Mouse (Mus musculus): ENCODE results near the gene Scamp1. TPM values are rescaled to one million over a fixed set of nuclear protein-coding genes. Genes with fewer than 3 reads are reported as not detected.

Gene Scamp1
- polyA plus RNA-seq, 1 experiment from 2014 or later, result 9.3 TPM

- Histone ChIP-seq H3K36me3 (ENCODE audit: control insufficient read depth, insufficient read depth) (no peaks in the 10 kb centered on the region), H3K4me1 (ENCODE audit: control insufficient read depth, low read depth, low read length) (no peaks in the 10 kb centered on the region), H3K27me3 (ENCODE audit: control insufficient read depth, insufficient read depth, low read depth, low read length) (no peaks in the 10 kb centered on the region), H3K9me3 (replicated peaks; ENCODE audit: control insufficient read depth, low read length) (no peaks in the 10 kb centered on the region), H3K4me2 (ENCODE audit: low read depth, low read length) (no peak overlapping the region), H3K9ac (ENCODE audit: low read depth, low read length) (no peak overlapping the region), H3K27ac (ENCODE audit: low read length) (no peak overlapping the region), H3K4me3 (ENCODE audit: low read depth, low read length) (no peak overlapping the region)
- WGBS (ENCODE audit: insufficient replicate concordance), result 87% methylated on average over 38 of the region's 38 CpGs
- ATAC-seq (ENCODE audit: low read depth), result no peak
These were observed 60.6 kb downstream of the Scamp1 start for GRCm38 (mm10) chr13:94224717-94225705.

GRCm38 (mm10) chr13:94223609-94224008, 62.0 kb downstream of the Scamp1 start:
- no peak for ATAC-seq (ENCODE audit: low read depth)
- H3K9ac ChIP-seq (ENCODE audit: low read depth, low read length), result no peak overlapping the region
- H3K27me3 ChIP-seq (ENCODE audit: control insufficient read depth, insufficient read depth, low read depth, low read length), result no peaks in the 10 kb centered on the region
- no peaks in the 10 kb centered on the region for H3K36me3 ChIP-seq (ENCODE audit: control insufficient read depth, insufficient read depth)
- no peak overlapping the region for H3K4me2 ChIP-seq (ENCODE audit: low read depth, low read length)
- WGBS (ENCODE audit: insufficient replicate concordance), result 77% methylated on average over 14 of the region's 14 CpGs
- no peak overlapping the region for H3K27ac ChIP-seq (ENCODE audit: low read length)
- no peaks in the 10 kb centered on the region for H3K9me3 ChIP-seq (replicated peaks; ENCODE audit: control insufficient read depth, low read length)
- H3K4me1 ChIP-seq (ENCODE audit: control insufficient read depth, low read depth, low read length), result no peaks in the 10 kb centered on the region
- H3K4me3 ChIP-seq (ENCODE audit: low read depth, low read length), result no peak overlapping the region

- no peaks in the 10 kb centered on the region for H3K4me1 ChIP-seq (ENCODE audit: control insufficient read depth, low read depth, low read length)
- 65% methylated on average over 2 of the region's 2 CpGs for WGBS (ENCODE audit: insufficient replicate concordance)
- no peak overlapping the region for H3K9ac ChIP-seq (ENCODE audit: low read depth, low read length)
- H3K27ac ChIP-seq (ENCODE audit: low read length), result no peak overlapping the region
- H3K4me2 ChIP-seq (ENCODE audit: low read depth, low read length), result no peak overlapping the region
- no peaks in the 10 kb centered on the region for H3K9me3 ChIP-seq (replicated peaks; ENCODE audit: control insufficient read depth, low read length)
- no peak overlapping the region for H3K4me3 ChIP-seq (ENCODE audit: low read depth, low read length)
- H3K27me3 ChIP-seq (ENCODE audit: control insufficient read depth, insufficient read depth, low read depth, low read length), result no peaks in the 10 kb centered on the region
- H3K36me3 ChIP-seq (ENCODE audit: control insufficient read depth, insufficient read depth), result peaks cover 2% of the 10 kb centered on the region
- no peak for ATAC-seq (ENCODE audit: low read depth)
These were observed 72.9 kb downstream of the Scamp1 start for GRCm38 (mm10) chr13:94212716-94213115.

GRCm38 (mm10) chr13:94212179-94212578, 73.5 kb downstream of the Scamp1 start:
- Histone ChIP-seq H3K4me1 (ENCODE audit: control insufficient read depth, low read depth, low read length) (no peaks in the 10 kb centered on the region), H3K27me3 (ENCODE audit: control insufficient read depth, insufficient read depth, low read depth, low read length) (no peaks in the 10 kb centered on the region), H3K9me3 (replicated peaks; ENCODE audit: control insufficient read depth, low read length) (no peaks in the 10 kb centered on the region), H3K4me2 (ENCODE audit: low read depth, low read length) (no peak overlapping the region), H3K36me3 (ENCODE audit: control insufficient read depth, insufficient read depth) (peaks cover 2% of the 10 kb centered on the region), H3K27ac (ENCODE audit: low read length) (no peak overlapping the region), H3K9ac (ENCODE audit: low read depth, low read length) (no peak overlapping the region), H3K4me3 (ENCODE audit: low read depth, low read length) (no peak overlapping the region)
- no peak for ATAC-seq (ENCODE audit: low read depth)
- 74% methylated on average over 2 of the region's 2 CpGs for WGBS (ENCODE audit: insufficient replicate concordance)

GRCm38 (mm10) chr13:94211236-94212119, 74.2 kb downstream of the Scamp1 start:
- ATAC-seq (ENCODE audit: low read depth), result no peak
- no peak overlapping the region for H3K4me2 ChIP-seq (ENCODE audit: low read depth, low read length)
- H3K4me1 ChIP-seq (ENCODE audit: control insufficient read depth, low read depth, low read length), result no peaks in the 10 kb centered on the region
- H3K9ac ChIP-seq (ENCODE audit: low read depth, low read length), result no peak overlapping the region
- peaks cover 2% of the 10 kb centered on the region for H3K36me3 ChIP-seq (ENCODE audit: control insufficient read depth, insufficient read depth)
- 73% methylated on average over 6 of the region's 6 CpGs for WGBS (ENCODE audit: insufficient replicate concordance)
- no peaks in the 10 kb centered on the region for H3K27me3 ChIP-seq (ENCODE audit: control insufficient read depth, insufficient read depth, low read depth, low read length)
- no peak overlapping the region for H3K4me3 ChIP-seq (ENCODE audit: low read depth, low read length)
- no peaks in the 10 kb centered on the region for H3K9me3 ChIP-seq (replicated peaks; ENCODE audit: control insufficient read depth, low read length)
- H3K27ac ChIP-seq (ENCODE audit: low read length), result no peak overlapping the region

- Histone ChIP-seq H3K36me3 (ENCODE audit: control insufficient read depth, insufficient read depth) (peaks cover 2% of the 10 kb centered on the region), H3K4me3 (ENCODE audit: low read depth, low read length) (no peak overlapping the region), H3K27ac (ENCODE audit: low read length) (no peak overlapping the region), H3K4me2 (ENCODE audit: low read depth, low read length) (no peak overlapping the region), H3K9ac (ENCODE audit: low read depth, low read length) (no peak overlapping the region), H3K4me1 (ENCODE audit: control insufficient read depth, low read depth, low read length) (no peaks in the 10 kb centered on the region), H3K27me3 (ENCODE audit: control insufficient read depth, insufficient read depth, low read depth, low read length) (no peaks in the 10 kb centered on the region), H3K9me3 (replicated peaks; ENCODE audit: control insufficient read depth, low read length) (no peaks in the 10 kb centered on the region)
- no peak for ATAC-seq (ENCODE audit: low read depth)
These were observed 76.8 kb downstream of the Scamp1 start for GRCm38 (mm10) chr13:94208892-94209291.

GRCm38 (mm10) chr13:94207973-94208372, 77.7 kb downstream of the Scamp1 start:
- no peak overlapping the region for H3K9ac ChIP-seq (ENCODE audit: low read depth, low read length)
- no peaks in the 10 kb centered on the region for H3K9me3 ChIP-seq (replicated peaks; ENCODE audit: control insufficient read depth, low read length)
- no peaks in the 10 kb centered on the region for H3K4me1 ChIP-seq (ENCODE audit: control insufficient read depth, low read depth, low read length)
- no peak overlapping the region for H3K4me3 ChIP-seq (ENCODE audit: low read depth, low read length)
- H3K27ac ChIP-seq (ENCODE audit: low read length), result no peak overlapping the region
- H3K4me2 ChIP-seq (ENCODE audit: low read depth, low read length), result no peak overlapping the region
- H3K36me3 ChIP-seq (ENCODE audit: control insufficient read depth, insufficient read depth), result peaks cover 2% of the 10 kb centered on the region
- ATAC-seq (ENCODE audit: low read depth), result no peak
- 82% methylated on average over 16 of the region's 16 CpGs for WGBS (ENCODE audit: insufficient replicate concordance)
- H3K27me3 ChIP-seq (ENCODE audit: control insufficient read depth, insufficient read depth, low read depth, low read length), result no peaks in the 10 kb centered on the region

- Histone ChIP-seq H3K9ac (ENCODE audit: low read depth, low read length) (no peak overlapping the region), H3K27ac (ENCODE audit: low read length) (no peak overlapping the region), H3K4me2 (ENCODE audit: low read depth, low read length) (no peak overlapping the region), H3K27me3 (ENCODE audit: control insufficient read depth, insufficient read depth, low read depth, low read length) (no peaks in the 10 kb centered on the region), H3K36me3 (ENCODE audit: control insufficient read depth, insufficient read depth) (peaks cover 2% of the 10 kb centered on the region), H3K9me3 (replicated peaks; ENCODE audit: control insufficient read depth, low read length) (no peaks in the 10 kb centered on the region), H3K4me3 (ENCODE audit: low read depth, low read length) (no peak overlapping the region), H3K4me1 (ENCODE audit: control insufficient read depth, low read depth, low read length) (no peaks in the 10 kb centered on the region)
- ATAC-seq (ENCODE audit: low read depth), result no peak
- 9% methylated on average over 6 of the region's 6 CpGs for WGBS (ENCODE audit: insufficient replicate concordance)
These were observed 80.4 kb downstream of the Scamp1 start for GRCm38 (mm10) chr13:94205234-94205633.

GRCm38 (mm10) chr13:94199829-94200228, 85.8 kb downstream of the Scamp1 start:
- 62% methylated on average over 8 of the region's 8 CpGs for WGBS (ENCODE audit: insufficient replicate concordance)
- H3K4me1 ChIP-seq (ENCODE audit: control insufficient read depth, low read depth, low read length), result no peaks in the 10 kb centered on the region
- H3K27ac ChIP-seq (ENCODE audit: low read length), result no peak overlapping the region
- no peak overlapping the region for H3K4me3 ChIP-seq (ENCODE audit: low read depth, low read length)
- no peaks in the 10 kb centered on the region for H3K9me3 ChIP-seq (replicated peaks; ENCODE audit: control insufficient read depth, low read length)
- no peaks in the 10 kb centered on the region for H3K36me3 ChIP-seq (ENCODE audit: control insufficient read depth, insufficient read depth)
- no peak for ATAC-seq (ENCODE audit: low read depth)
- no peak overlapping the region for H3K9ac ChIP-seq (ENCODE audit: low read depth, low read length)
- H3K27me3 ChIP-seq (ENCODE audit: control insufficient read depth, insufficient read depth, low read depth, low read length), result no peaks in the 10 kb centered on the region
- H3K4me2 ChIP-seq (ENCODE audit: low read depth, low read length), result no peak overlapping the region
